In the genomic region with DNA sequence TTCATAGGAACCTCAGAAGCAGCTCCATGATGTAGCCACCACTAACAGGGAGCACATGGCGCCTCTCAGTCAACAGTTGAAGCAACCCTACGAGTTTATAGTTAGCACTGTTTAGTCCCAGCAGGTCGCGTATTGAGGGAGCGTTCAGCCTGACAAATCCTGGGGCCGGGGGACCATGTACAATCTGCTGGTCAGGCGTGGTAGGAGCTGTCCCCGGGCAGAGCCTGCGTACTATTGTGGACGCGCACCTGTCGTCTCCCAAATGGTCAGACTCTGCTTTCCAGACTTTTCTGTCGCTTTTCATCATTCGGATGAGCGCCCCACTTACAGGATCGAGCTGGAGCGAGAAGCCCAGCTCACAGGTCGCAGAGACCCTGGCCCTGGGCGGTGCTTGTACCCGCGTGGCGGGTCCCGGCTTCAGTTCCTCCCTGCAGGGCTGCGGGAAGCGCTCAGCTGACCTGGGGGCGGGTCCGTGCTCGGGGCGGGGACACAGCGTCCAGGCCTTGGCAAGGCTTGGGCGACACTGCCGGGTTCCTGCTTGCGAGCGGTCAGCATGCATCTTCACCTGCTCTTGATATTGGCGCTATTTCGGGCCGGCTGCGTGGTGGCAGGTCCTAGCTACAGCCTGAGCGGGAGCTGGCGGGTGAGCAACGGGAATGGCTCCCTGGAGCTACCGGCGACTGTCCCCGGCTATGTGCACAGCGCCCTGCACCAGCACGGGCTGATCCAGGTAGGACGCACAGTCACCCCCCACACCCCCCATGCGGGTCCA, we compare ENCODE assay signal across 8 mouse cellular contexts. TPM values are rescaled to one million over a fixed set of nuclear protein-coding genes. Genes with fewer than 3 reads are reported as not detected.
A peak's percentile ranks its signal among the peaks of the same experiment; 100 is the strongest.
DNase-seq lines count a peak whose midpoint lies in the region; ATAC-seq and TF ChIP-seq lines count a peak whose summit lies in the region.

A gene (plus strand): TSS at position 484 of the 772 bp plus-strand sequence.

- no peaks in the 10 kb centered on the region for H3K9me3 ChIP-seq in intestine, embryonic 14.5 days (ENCODE audit: control insufficient read depth, low read length)
- no peaks in the 10 kb centered on the region for H3K9me3 ChIP-seq in midbrain, embryonic 10.5 days (replicated peaks)

- intact Hi-C loops in gastrocnemius, postnatal 14 days (cut with DNase I; ENCODE audit: low total_unique reads), result no loop called here
- intact Hi-C loops in left cerebral cortex, postnatal 36 days (cut with DNase I), result no loop called here

- H3K4me2 ChIP-seq in intestine, embryonic 14.5 days (ENCODE audit: low read length), result peak within 1 kb of the TSS; percentile 90

- no peak within 1 kb of the TSS for H3K27ac ChIP-seq in cortical plate, adult 2 months (ENCODE audit: insufficient read depth, low read length)
- no peak within 1 kb of the TSS for H3K27ac ChIP-seq in intestine, embryonic 14.5 days (ENCODE audit: low read depth)
- peak within 1 kb of the TSS; percentile 53 for H3K27ac ChIP-seq in midbrain, embryonic 10.5 days (replicated peaks)

- peak within 1 kb of the TSS; percentile 91 for H3K4me3 ChIP-seq in cortical plate, adult 2 months (ENCODE audit: insufficient read depth, low read length)
- peak within 1 kb of the TSS; percentile 66 for H3K4me3 ChIP-seq in intestine, embryonic 14.5 days (ENCODE audit: low read depth, low read length)
- H3K4me3 ChIP-seq in midbrain, embryonic 10.5 days, result peak within 1 kb of the TSS; percentile 61

- H3K27me3 ChIP-seq in intestine, embryonic 14.5 days (replicated peaks; ENCODE audit: control insufficient read depth, insufficient read depth, low read length), result no peaks in the 10 kb centered on the region
- H3K27me3 ChIP-seq in midbrain, embryonic 10.5 days (ENCODE audit: low read depth, poor library complexity, severe bottlenecking), result peaks cover 18% of the 10 kb centered on the region

- DNase-seq in gastrocnemius, postnatal 14 days, result peak; percentile 81
- peak; percentile 88 for DNase-seq in intestine, embryonic 14.5 days (ENCODE audit: low spot score)
- peak; percentile 61 to 72 for DNase-seq in left cerebral cortex, postnatal 36 days (ENCODE audit: low spot score in 2 of 2)
- peak; percentile 77 for DNase-seq in midbrain, embryonic 10.5 days (ENCODE audit: low spot score)
- peak; percentile 44 to 61 for DNase-seq in right cerebral cortex, postnatal 36 days (ENCODE audit: low spot score in 2 of 2)
- DNase-seq in urinary bladder, postnatal 4 days (ENCODE audit: low spot score in 2 of 2), result peak; percentile 63 to 72

- no peak for TF ChIP-seq CTCF in cortical plate, adult 2 months (IDR thresholded peaks at IDR 0.05; ENCODE audit: extremely low read depth, insufficient read depth, low read length)

- no peaks in the 10 kb centered on the region for H3K36me3 ChIP-seq in intestine, embryonic 14.5 days (ENCODE audit: control insufficient read depth, insufficient read depth, low read length)
- H3K36me3 ChIP-seq in midbrain, embryonic 10.5 days, result no peaks in the 10 kb centered on the region

- ATAC-seq in activated CD4-positive, CD25-positive, alpha-beta regulatory T cell, adult 4 months, result peak; percentile 80
- ATAC-seq in intestine, embryonic 14.5 days (replicated peaks; ENCODE audit: low FRiP score, low TSS enrichment, low read depth), result peak; percentile 94

- H3K4me1 ChIP-seq in cortical plate, adult 2 months (ENCODE audit: control insufficient read depth, insufficient read depth, low read length), result no peaks in the 10 kb centered on the region
- no peaks in the 10 kb centered on the region for H3K4me1 ChIP-seq in intestine, embryonic 14.5 days (replicated peaks; ENCODE audit: control insufficient read depth, insufficient read depth, low read length)
- peaks cover 13% of the 10 kb centered on the region for H3K4me1 ChIP-seq in midbrain, embryonic 10.5 days

- peak within 1 kb of the TSS; percentile 44 for H3K9ac ChIP-seq in intestine, embryonic 14.5 days (ENCODE audit: low read length)

- peak; percentile 46; the same call in 1 of the 2 replicates for TF ChIP-seq POLR2A in cortical plate, adult 2 months (IDR thresholded peaks at IDR 0.05; ENCODE audit: extremely low read depth, insufficient read depth, low read length)

- 2% methylated on average over 48 of the region's 48 CpGs for WGBS in intestine, embryonic 14.5 days
- 3% methylated on average over 48 of the region's 48 CpGs for WGBS in midbrain, embryonic 10.5 days

RNA-seq across cellular contexts. Expression of the gene that starts here (rescaled TPM):
- 10 to 100 TPM; 16.9 to 20.9 TPM for polyA plus RNA-seq in activated CD4-positive, CD25-positive, alpha-beta regulatory T cell, adult 4 months (2017; shearing (Covaris generic))
- polyA plus RNA-seq in cortical plate, adult 2 months (2012; rRNA removed), result 4.9 and 5.5 TPM in 2 replicates
- 1 to 10 TPM; 4.6 to 6.6 TPM for total RNA-seq in gastrocnemius, postnatal 14 days (2021)
- 17.2 and 17.3 TPM in 2 replicates for polyA plus RNA-seq in intestine, embryonic 14.5 days (2014; fragmentation: Nextera tagmentation; extraction: Ambion mirVana)
- total RNA-seq in left cerebral cortex, postnatal 36 days (2021), result 1 to 10 TPM; 7.2 to 9.9 TPM
- polyA plus RNA-seq in midbrain, embryonic 10.5 days (2016; fragmentation: Nextera tagmentation; extraction: Ambion mirVana), result 3.9 and 4.2 TPM in 2 replicates
